In the genomic region with DNA sequence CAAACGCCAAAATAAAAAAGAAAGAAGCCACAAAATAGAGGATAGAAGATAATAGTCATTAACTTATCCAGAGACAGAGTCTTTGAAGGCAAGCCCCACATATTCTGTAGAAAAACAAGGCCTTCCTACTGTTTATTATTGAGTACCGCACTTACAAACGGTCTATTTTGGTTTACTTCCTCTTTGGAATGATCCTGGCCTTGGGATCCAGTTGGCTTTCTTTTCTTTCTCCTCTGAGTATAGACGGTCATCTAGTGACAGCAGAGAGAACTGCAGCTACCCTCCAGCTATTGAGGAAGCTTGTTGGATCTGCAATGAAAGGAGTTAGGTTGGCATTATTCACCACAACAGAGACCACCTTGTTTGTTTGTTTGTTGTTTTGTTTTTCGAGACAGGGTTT, we compare ENCODE assay signal across 8 mouse cellular contexts. TPM values are rescaled to one million over a fixed set of nuclear protein-coding genes. Genes with fewer than 3 reads are reported as not detected.
A peak's percentile ranks its signal among the peaks of the same experiment; 100 is the strongest.
DNase-seq lines count a peak whose midpoint lies in the region; ATAC-seq and TF ChIP-seq lines count a peak whose summit lies in the region.

No protein-coding gene starts in this region.

- ATAC-seq in intestine, postnatal 0 days: peak; percentile 72

- H3K27ac ChIP-seq in CH12.LX (ENCODE audit: insufficient read depth, low read depth): no peak overlapping the region
- H3K27ac ChIP-seq in cerebellum, adult 2 months (ENCODE audit: insufficient read depth, low read length): no peak overlapping the region
- H3K27ac ChIP-seq in intestine, postnatal 0 days (ENCODE audit: low read depth, low read length): no peak overlapping the region

- TF ChIP-seq EP300 in CH12.LX (IDR thresholded peaks at IDR 0.05; ENCODE audit: low read length): no peak

- no peak overlapping the region for H3K9ac ChIP-seq in CH12.LX (ENCODE audit: insufficient read depth, low read depth)
- no peak overlapping the region for H3K9ac ChIP-seq in intestine, postnatal 0 days (ENCODE audit: low read depth, low read length)

- H3K4me1 ChIP-seq in CH12.LX (ENCODE audit: control insufficient read depth in 1 of 2, insufficient read depth in 2 of 2): peaks cover 0 to 3% of the 10 kb centered on the region in 2 experiments; a peak in 2 of 4 replicates
- H3K4me1 ChIP-seq in cerebellum, adult 2 months (ENCODE audit: control insufficient read depth, insufficient read depth, low read length): no peaks in the 10 kb centered on the region
- no peaks in the 10 kb centered on the region for H3K4me1 ChIP-seq in intestine, postnatal 0 days (replicated peaks; ENCODE audit: control insufficient read depth, insufficient read depth, low read length)

- TF ChIP-seq RAD21 in CH12.LX (IDR thresholded peaks at IDR 0.05; ENCODE audit: low read depth, low read length): peak; percentile 94

- peak; percentile 61 to 85; a peak in 3 of 4 replicates for TF ChIP-seq CTCF in CH12.LX (conservative IDR thresholded peaks at IDR 0.05 in 1 of 2, IDR thresholded peaks at IDR 0.05 in 1 of 2; ENCODE audit: low read depth in 2 of 2, low read length in 2 of 2)
- TF ChIP-seq CTCF in cerebellum, adult 2 months (IDR thresholded peaks at IDR 0.05; ENCODE audit: borderline replicate concordance, insufficient read depth, low read depth, low read length): peak; percentile 45; the same call in 1 of the 2 replicates
- peak; percentile 95 for TF ChIP-seq CTCF in intestine, postnatal 0 days (IDR thresholded peaks at IDR 0.05; ENCODE audit: low read depth)

- peaks cover 3% of the 10 kb centered on the region for H3K27me3 ChIP-seq in CH12.LX (replicated peaks)
- H3K27me3 ChIP-seq in cerebellum, adult 2 months (ENCODE audit: control insufficient read depth, insufficient read depth, low read length): no peaks in the 10 kb centered on the region
- no peaks in the 10 kb centered on the region for H3K27me3 ChIP-seq in intestine, postnatal 0 days (replicated peaks; ENCODE audit: control insufficient read depth, insufficient read depth, low read length)

- H3K4me2 ChIP-seq in CH12.LX (ENCODE audit: insufficient read depth, low read depth, poor library complexity, severe bottlenecking): no peak overlapping the region
- peak overlapping the region; percentile 35 for H3K4me2 ChIP-seq in intestine, postnatal 0 days (replicated peaks; ENCODE audit: low read depth)

- no peaks in the 10 kb centered on the region for H3K36me3 ChIP-seq in CH12.LX (replicated peaks in 1 of 2; ENCODE audit: control insufficient read depth in 1 of 2, insufficient read depth in 1 of 2, low read length in 1 of 2)
- no peaks in the 10 kb centered on the region for H3K36me3 ChIP-seq in intestine, postnatal 0 days (ENCODE audit: control insufficient read depth, insufficient read depth)

- in situ Hi-C loops in CH12.LX (cut with MboI; ENCODE audit: low pct_ligation_motif_present, low pct_unique_long_range_greater_than_20kb, low sequenced_read_pairs): loop anchor here (10.0 kb wide), 1 partner anchor 72 kb away; no protein-coding TSS in a partner anchor

- no peak overlapping the region for H3K4me3 ChIP-seq in CH12.LX (replicated peaks in 1 of 3; ENCODE audit: low read depth in 2 of 3, low read length in 2 of 3, poor library complexity in 1 of 3)
- H3K4me3 ChIP-seq in cerebellum, adult 2 months (replicated peaks; ENCODE audit: insufficient read depth, low read depth, low read length): no peak overlapping the region
- H3K4me3 ChIP-seq in intestine, postnatal 0 days (ENCODE audit: low read depth, low read length): no peak overlapping the region

- DNase-seq in 3134 (ENCODE audit: extremely low read depth, insufficient read length, low spot score) (peak; percentile 41), CH12.LX (ENCODE audit: extremely low read depth) (no peak)
- peak; percentile 29 to 53 for DNase-seq in cerebellum, adult 2 months
- DNase-seq in gastrocnemius, postnatal 10 days: peak; percentile 36
- peak; percentile 26 for DNase-seq in left cerebral cortex, postnatal 4 days
- DNase-seq in retina, postnatal 7 days (ENCODE audit: low read depth, low spot score): peak; percentile 48
- DNase-seq in thymus, postnatal 36 days: no peak

- no peaks in the 10 kb centered on the region for H3K79me2 ChIP-seq in CH12.LX (replicated peaks; ENCODE audit: control insufficient read depth, extremely low read depth, insufficient read depth, poor library complexity, severe bottlenecking)

- dilution Hi-C loops in CH12.LX (cut with MboI; ENCODE audit: extremely low pct_ligation_motif_present, extremely low pct_unique_long_range_greater_than_20kb, low sequenced_read_pairs): no loop called here

- WGBS in cerebellum, adult 2 months: 15% methylated on average over 5 of the region's 5 CpGs
- 15% methylated on average over 5 of the region's 5 CpGs for WGBS in intestine, postnatal 0 days

- intact Hi-C loops in left cerebral cortex, postnatal 4 days (cut with DNase I): no loop called here

- H3K9me3 ChIP-seq in CH12.LX (replicated peaks; ENCODE audit: low read length): no peaks in the 10 kb centered on the region
- no peaks in the 10 kb centered on the region for H3K9me3 ChIP-seq in intestine, postnatal 0 days (ENCODE audit: control insufficient read depth)

- no peak for TF ChIP-seq POLR2A in CH12.LX (IDR thresholded peaks at IDR 0.05; ENCODE audit: low read depth, low read length)
- TF ChIP-seq POLR2A in cerebellum, adult 2 months (IDR thresholded peaks at IDR 0.05; ENCODE audit: borderline replicate concordance, insufficient read depth, low read length): no peak

TF ChIP-seq in CH12.LX, 34 proteins besides CTCF, POLR2A, EP300 and RAD21:
- TF ChIP-seq MAX (IDR thresholded peaks at IDR 0.05; ENCODE audit: low read length) (no peak), JUND (conservative IDR thresholded peaks at IDR 0.05; ENCODE audit: low read depth, low read length) (no peak), ZC3H11A (IDR thresholded peaks at IDR 0.05; ENCODE audit: low read depth, low read length) (peak; percentile 40), HCFC1 (IDR thresholded peaks at IDR 0.05; ENCODE audit: low read depth, low read length) (no peak), ETS1 (conservative IDR thresholded peaks at IDR 0.05; ENCODE audit: low read depth, low read length) (no peak), USF2 (conservative IDR thresholded peaks at IDR 0.05; ENCODE audit: low read depth, low read length) (no peak), SMC3 (IDR thresholded peaks at IDR 0.05; ENCODE audit: low read depth, low read length) (peak; percentile 67), NELFE (IDR thresholded peaks at IDR 0.05; ENCODE audit: low read depth, low read length) (0 out of 2 replicates have a peak, but pooled peaks have one; percentile 43), RCOR1 (conservative IDR thresholded peaks at IDR 0.05; ENCODE audit: low read depth, low read length) (no peak), JUN (IDR thresholded peaks at IDR 0.05; ENCODE audit: insufficient read depth, low read depth, low read length) (no peak), MEF2A (IDR thresholded peaks at IDR 0.05; ENCODE audit: borderline replicate concordance, low read depth, low read length) (peak; percentile 67; the same call in 1 of the 2 replicates), IRF4 (IDR thresholded peaks at IDR 0.05; ENCODE audit: low read depth, low read length) (peak; percentile 30; the same call in 1 of the 2 replicates)

RNA-seq across cellular contexts. Expression of gene Ap4e1, which starts 11.8 kb away (rescaled TPM):
- total RNA-seq in CH12.LX (2012; rRNA removed) (5.8 and 6.9 TPM in 2 replicates), CH12.LX (2014; rRNA removed) (9.6 and 10.9 TPM in 2 replicates)
- polyA plus RNA-seq in CH12.LX (2012; ENCODE audit: insufficient read length, low read depth): 9.0 and 10.0 TPM in 2 replicates
- 11.1 and 11.4 TPM in 2 replicates for polyA plus RNA-seq in cerebellum, adult 2 months (2012; rRNA removed)
- total RNA-seq in gastrocnemius, postnatal 10 days (2021): 10 to 100 TPM in 1 of 2 experiments, 1 to 10 TPM in 1; 9.8 to 11.8 TPM
- polyA plus RNA-seq in intestine, postnatal 0 days (2015; fragmentation: Nextera tagmentation; extraction: Ambion mirVana): 2.3 and 3.2 TPM in 2 replicates
- 10 to 100 TPM; 17.0 to 20.3 TPM for total RNA-seq in left cerebral cortex, postnatal 4 days (2021)

Comparison
In these comparisons a context has a peak if more than half of its experiments do, and no peak if none do; other contexts are left out.
1. DNase-seq: peak in 3134 (single experiment), cerebellum, adult 2 months (2 of 2), gastrocnemius, postnatal 10 days (single experiment), left cerebral cortex, postnatal 4 days (single experiment) and retina, postnatal 7 days (single experiment); none in CH12.LX (single experiment) and thymus, postnatal 36 days (0 of 2).
2. CTCF ChIP-seq: peak in every context shown above with its lines; median percentile 95 in intestine, postnatal 0 days; 73 in CH12.LX; 45 in cerebellum, adult 2 months.